Mouse (Mus musculus) testis, adult 2 months (tissue): ENCODE results near the gene Sept8. TPM values are rescaled to one million over a fixed set of nuclear protein-coding genes. Genes with fewer than 3 reads are reported as not detected.

ENCODE experiments used
- H3K27ac ChIP-seq: fragments of 200-500 bp; 2 replicates; pipeline ENCODE4 v1.5.1; 2012; ENCODE audit warnings: low read depth, low read length; ENCODE audit not compliant: control insufficient read depth, insufficient read depth
- H3K27me3 ChIP-seq: fragments of 200-500 bp; 2 replicates; pipeline ENCODE4 v1.6.1; 2012; ENCODE audit warnings: mild to moderate bottlenecking, low read length, moderate library complexity; ENCODE audit not compliant: control insufficient read depth, insufficient read depth
- H3K36me3 ChIP-seq: fragments of 200-500 bp; 2 replicates; pipeline ENCODE4 v1.6.1; 2012; ENCODE audit warnings: mild to moderate bottlenecking, low read length; ENCODE audit not compliant: control insufficient read depth, insufficient read depth
- H3K4me1 ChIP-seq: fragments of 200-500 bp; 2 replicates; pipeline ENCODE4 v1.6.1; 2012; ENCODE audit warnings: low read length; ENCODE audit not compliant: control insufficient read depth, insufficient read depth
- H3K4me3 ChIP-seq: fragments of 200-500 bp; 2 replicates; pipeline ENCODE4 v1.5.1; 2012; ENCODE audit warnings: low read depth, mild to moderate bottlenecking, low read length, moderate library complexity, mixed read lengths; ENCODE audit not compliant: control insufficient read depth
- CTCF ChIP-seq: fragments of 200-500 bp; IDR thresholded peaks from 2 replicates; pipeline ENCODE4 v1.5.1; 2012; ENCODE audit warnings: low read depth, mild to moderate bottlenecking, inconsistent platforms, low read length, moderate library complexity; ENCODE audit not compliant: control insufficient read depth, insufficient read depth, insufficient replicate concordance
- POLR2A ChIP-seq: fragments of 200-500 bp; IDR thresholded peaks from 2 replicates; pipeline ENCODE4 v1.6.1; 2012; ENCODE audit warnings: low read depth, mild to moderate bottlenecking, inconsistent platforms, low read length, moderate library complexity; ENCODE audit not compliant: control insufficient read depth
- polyA plus RNA-seq: library from polyadenylated mRNA; depleted of rRNA; stranded (reverse); fragments of >200 nt; gene quantifications from 2 replicates; pipeline ENCODE4 v1.2.3, GENCODE M21; 2012

Sept8 gene
- polyA plus RNA-seq, 1 experiment, result 3.2 TPM

DNA sequence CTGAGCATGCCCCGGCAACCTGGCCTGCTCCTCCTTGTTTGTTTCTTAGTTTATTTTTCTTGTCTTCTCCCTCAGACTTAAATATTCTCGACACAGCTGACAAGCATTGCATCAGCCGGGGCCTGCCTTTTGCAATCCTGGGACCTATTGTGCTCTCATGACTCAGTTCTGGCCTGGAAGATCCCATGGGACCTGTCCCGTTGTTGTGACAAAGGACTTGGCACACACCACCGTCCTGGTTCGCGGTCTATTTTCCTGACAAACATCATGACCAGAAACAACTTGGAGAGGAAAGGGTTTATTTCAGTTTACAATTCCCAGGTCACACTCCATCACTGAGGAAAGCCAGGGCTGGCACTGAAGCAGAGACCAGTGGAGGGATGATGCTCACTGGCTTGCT is 10.9 kb upstream of the Sept8 start:
- Histone ChIP-seq H3K4me3 (no peak overlapping the region), H3K4me1 (no peaks in the 10 kb centered on the region), H3K27ac (no peak overlapping the region), H3K36me3 (no peaks in the 10 kb centered on the region), H3K27me3 (no peaks in the 10 kb centered on the region)
- TF ChIP-seq CTCF, result no peak
- no peak for TF ChIP-seq POLR2A

DNA sequence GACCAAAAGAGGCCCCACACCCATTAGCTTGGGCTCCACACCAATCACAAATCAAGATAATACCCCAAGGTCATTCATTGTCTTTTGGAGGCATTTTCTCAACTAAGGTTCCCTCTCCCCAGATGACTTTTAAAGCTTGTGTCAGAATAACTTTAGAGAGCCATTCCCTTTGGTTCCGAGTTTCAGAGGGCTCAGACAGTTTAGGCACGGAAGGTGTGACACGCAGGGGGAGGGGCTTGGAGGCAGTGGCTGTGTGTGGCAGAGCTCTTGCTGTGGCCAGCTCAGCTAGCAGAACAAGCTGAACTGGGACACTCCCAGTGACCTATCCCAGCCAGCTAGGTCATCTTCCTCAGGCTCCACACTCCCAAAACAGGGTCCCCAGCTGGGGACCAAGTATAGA is 10.5 kb upstream of the Sept8 start:
- Histone ChIP-seq H3K4me3 (no peak overlapping the region), H3K36me3 (no peaks in the 10 kb centered on the region), H3K27me3 (no peaks in the 10 kb centered on the region), H3K4me1 (no peaks in the 10 kb centered on the region), H3K27ac (no peak overlapping the region)
- TF ChIP-seq POLR2A (no peak), CTCF (no peak)

DNA sequence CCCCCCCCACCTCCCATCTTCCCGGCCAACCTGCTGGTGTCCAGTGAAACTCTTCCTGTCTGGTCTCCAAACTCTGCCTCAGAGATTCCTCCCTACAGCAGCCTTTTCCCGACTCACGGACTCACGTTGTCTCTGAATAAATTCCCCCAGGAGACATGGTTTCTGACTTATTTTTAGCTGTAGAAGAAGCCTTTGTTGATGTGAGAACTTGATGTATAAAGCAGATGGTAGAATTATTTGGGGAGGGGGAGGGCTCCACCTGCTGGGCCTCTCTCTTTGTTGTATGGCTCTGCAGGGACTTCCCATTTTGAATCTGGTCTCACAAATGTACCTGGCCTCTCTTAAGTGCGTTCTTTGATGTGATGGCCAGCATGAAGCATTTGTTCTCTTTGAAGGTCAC is 8.7 kb upstream of the Sept8 start:
- Histone ChIP-seq H3K4me3 (no peak overlapping the region), H3K27ac (no peak overlapping the region), H3K4me1 (no peaks in the 10 kb centered on the region), H3K36me3 (no peaks in the 10 kb centered on the region), H3K27me3 (no peaks in the 10 kb centered on the region)
- no peak for TF ChIP-seq POLR2A
- TF ChIP-seq CTCF, result no peak

DNA sequence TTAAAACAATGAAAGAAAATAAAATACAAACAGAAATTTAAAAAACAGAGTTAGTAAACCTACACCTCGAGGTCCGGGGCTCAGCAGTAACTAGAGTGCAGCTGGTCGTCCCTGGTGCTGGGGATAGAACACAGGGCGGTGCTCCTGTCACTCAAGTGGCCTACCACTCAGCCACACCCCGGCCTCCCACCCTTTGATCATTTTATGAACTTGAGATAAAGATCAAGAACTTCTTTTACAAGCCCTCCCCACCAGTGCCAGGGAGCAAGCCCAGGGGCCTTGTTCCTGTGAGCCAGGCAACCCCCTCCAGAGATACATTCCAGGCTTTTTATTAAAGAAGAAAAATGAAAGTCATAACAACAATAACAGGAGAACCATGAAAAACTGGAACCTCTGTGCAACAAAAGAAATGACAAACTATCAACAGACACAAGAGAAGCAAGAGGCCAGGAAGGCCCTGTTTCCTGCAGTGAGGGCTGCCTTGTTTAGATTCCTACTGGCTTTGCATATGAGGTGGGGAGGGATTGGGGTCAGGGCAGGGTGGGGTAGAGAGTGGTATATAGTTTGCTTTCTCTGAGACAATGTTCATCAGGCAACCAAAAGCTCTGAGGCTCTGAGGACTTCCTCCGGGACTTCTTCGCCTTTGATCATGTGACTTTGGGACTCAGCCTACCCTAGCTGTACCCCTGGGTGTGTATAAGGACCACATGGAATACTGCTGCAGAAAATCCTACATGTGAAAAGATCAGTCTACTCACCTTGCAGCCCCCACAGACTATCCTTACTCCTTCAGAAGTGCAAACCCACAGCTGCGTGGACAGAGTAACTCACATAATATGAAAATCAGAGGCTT is 2.1 kb upstream of the Sept8 start:
- H3K4me1 ChIP-seq, result peaks cover 5% of the 10 kb centered on the region; the same call in 1 of the 2 replicates
- no peak overlapping the region for H3K4me3 ChIP-seq
- H3K27me3 ChIP-seq, result no peaks in the 10 kb centered on the region
- H3K27ac ChIP-seq, result no peak overlapping the region
- TF ChIP-seq CTCF (no peak), POLR2A (no peak)
- H3K36me3 ChIP-seq, result no peaks in the 10 kb centered on the region

DNA sequence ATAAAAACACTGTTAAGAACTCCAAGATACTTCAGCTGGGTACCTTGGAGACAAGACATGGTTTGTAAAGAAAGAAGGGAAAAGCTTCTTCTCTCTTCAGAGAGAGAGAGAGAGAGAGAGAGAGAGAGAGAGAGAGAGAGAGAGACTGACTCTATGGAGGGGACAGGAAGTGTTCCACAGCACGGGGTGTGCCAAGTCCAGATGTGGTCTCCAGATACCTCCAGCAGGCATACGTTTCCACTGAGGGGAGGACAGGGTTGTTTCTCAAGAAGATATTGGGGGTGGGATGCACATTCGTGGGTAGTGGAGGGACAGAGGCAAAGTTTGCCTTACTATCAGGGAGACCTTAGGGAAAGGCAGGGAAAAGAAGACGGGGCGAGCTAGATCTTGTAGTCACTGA is 298 bp upstream of the Sept8 start:
- Histone ChIP-seq H3K4me1 (peaks cover 5% of the 10 kb centered on the region; the same call in 1 of the 2 replicates), H3K36me3 (no peaks in the 10 kb centered on the region), H3K27me3 (no peaks in the 10 kb centered on the region), H3K4me3 (no peak overlapping the region), H3K27ac (no peak overlapping the region)
- TF ChIP-seq CTCF, result no peak
- TF ChIP-seq POLR2A, result no peak

DNA sequence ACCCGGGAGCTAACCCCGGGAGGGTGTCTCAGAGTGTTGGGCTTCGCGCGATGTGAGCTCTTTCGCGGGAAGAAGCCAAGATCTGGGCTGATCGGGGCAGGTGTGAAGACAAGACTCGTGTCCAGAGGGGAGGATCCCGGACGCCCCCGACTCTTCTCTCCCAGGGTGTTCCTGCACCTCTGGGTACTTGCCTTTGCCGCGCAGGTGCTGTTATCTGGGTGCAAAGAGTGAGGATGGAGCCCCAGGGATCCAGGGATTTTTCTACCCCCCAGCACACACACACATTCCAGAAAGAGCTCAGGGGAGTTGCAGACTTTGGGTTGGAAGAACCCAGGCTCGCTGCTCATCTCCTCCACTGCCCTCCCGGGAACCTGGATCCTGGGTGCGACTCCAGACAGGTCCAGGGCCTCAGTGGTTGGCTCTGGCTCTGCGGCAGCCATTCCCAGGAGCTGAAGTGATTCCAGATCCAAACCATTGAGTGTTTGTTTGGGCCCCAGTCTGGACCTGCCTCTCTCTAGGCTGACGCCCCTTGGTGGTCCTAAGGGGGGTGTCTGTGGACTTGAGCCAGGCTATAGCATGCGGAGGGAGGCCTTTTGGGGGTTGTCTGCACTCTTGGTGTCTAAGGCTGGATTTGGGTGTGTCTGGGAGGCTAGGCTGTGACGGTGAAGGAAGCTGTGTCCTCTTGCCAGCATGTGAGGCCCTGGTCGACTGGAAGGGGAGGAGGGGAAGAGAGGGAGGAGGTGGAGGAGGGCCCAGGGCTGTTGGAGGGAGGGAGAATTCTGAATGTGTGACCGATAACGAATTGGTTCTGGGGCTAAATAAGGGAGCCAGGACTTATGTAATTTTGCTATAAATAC is 1.3 kb downstream of the Sept8 start:
- TF ChIP-seq CTCF, result no peak
- peaks cover 13% of the 10 kb centered on the region for H3K4me1 ChIP-seq

DNA sequence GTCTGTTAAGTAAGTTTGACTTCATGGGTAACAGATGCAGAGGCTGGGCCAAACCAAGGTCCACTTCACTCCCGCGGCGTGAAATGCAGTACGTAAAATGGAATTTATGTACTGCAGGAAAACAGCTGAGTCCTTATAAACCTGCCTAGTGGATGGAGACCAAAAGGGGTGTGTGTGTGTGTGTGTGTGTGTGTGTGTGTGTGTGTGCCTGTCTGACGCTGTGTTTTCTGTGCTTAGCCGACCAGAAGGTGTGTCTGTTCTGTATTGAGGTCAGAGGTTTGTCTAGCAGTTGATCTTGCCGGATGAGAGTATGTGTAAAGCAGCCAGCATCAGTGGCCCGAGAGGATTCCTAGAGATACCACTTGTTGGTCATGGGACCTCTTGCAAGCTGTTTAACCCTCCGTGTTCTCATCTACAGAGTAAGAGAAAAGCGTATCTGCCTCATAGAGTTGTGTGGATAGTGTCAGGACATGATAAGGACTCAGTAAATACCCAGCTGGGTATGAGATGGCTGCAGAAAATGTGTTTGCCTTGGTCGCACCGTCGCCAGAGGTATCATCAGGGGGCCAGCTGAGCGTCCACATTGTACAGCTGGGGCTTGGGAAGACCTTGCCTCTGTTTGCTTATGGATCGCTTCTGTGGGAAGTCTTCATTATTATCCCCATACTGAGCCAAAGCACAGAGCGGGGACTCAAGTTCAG is 2.2 kb downstream of the Sept8 start:
- Histone ChIP-seq H3K4me3 (no peak overlapping the region), H3K27ac (peak overlapping the region; percentile 27; the same call in 1 of the 2 replicates), H3K4me1 (peaks cover 18% of the 10 kb centered on the region), H3K36me3 (no peaks in the 10 kb centered on the region), H3K27me3 (no peaks in the 10 kb centered on the region)
- TF ChIP-seq CTCF, result no peak
- TF ChIP-seq POLR2A, result no peak

More for the DNA sequence above, 1.3 kb downstream of the Sept8 start:
- Histone ChIP-seq H3K36me3 (no peaks in the 10 kb centered on the region), H3K4me3 (peak overlapping the region; percentile 67), H3K27ac (peak overlapping the region; percentile 37), H3K27me3 (no peaks in the 10 kb centered on the region)
